Mouse (Mus musculus): ENCODE measurements around the gene Hmgb1. TPM values are rescaled to one million over a fixed set of nuclear protein-coding genes. Genes with fewer than 3 reads are reported as not detected.

The Hmgb1 gene
- 1,556 and 1,753 TPM in 2 replicates for polyA plus RNA-seq (2016; fragmentation: Nextera tagmentation; extraction: Ambion mirVana)

DNA sequence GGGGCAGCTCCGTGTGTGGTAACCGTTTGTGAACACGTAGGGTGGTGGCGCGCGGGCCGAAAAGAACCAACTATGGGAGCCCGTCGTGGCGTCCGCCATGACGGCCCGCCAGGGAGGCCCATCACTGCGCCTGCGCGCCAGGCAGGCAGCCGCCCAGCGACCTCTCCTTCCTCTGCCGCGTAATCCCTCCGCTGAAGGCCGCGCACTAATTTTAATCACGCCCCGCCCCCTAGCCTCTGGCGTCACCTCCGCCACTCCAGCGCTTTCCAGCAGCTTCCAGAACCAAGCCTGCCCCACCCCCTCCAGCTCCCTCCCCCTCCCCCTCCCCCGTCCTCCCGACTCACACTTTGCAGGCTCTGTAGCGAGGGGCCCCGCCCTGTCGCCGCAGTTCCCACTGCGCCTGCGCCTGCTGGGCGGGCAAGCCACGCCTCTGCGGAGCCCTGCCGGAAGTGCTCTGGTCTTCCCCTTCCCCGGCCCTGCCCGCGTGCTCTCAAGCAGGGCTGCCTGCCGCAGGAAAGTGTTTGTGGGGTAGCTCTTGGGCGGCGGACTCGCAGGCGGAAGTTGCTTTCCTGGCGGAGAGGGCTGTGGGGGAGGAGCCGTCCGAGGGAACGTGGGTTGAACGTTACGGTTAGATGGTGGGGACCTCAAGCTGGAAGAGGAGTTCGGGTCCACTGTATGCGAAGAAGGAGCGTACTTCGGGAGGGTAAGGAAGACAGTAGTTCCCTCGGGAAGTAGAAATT is at the start of gene Hmgb1, which contains the start of gene Uspl1:
TSS of gene Hmgb1 (minus strand) at position 386 of the 740 bp plus-strand sequence.
TSS of gene Uspl1 (plus strand) at position 247 of the 740 bp plus-strand sequence.
- Histone ChIP-seq H3K9me3 (no peaks in the 10 kb centered on the region), H3K27me3 (replicated peaks; ENCODE audit: low read depth, poor library complexity, severe bottlenecking) (no peaks in the 10 kb centered on the region), H3K4me1 (peaks cover 26% of the 10 kb centered on the region), H3K4me3 (peak within 1 kb of the TSS; percentile 73), H3K27ac (replicated peaks) (peak within 1 kb of the TSS; percentile 97), H3K36me3 (replicated peaks) (peaks cover 28% of the 10 kb centered on the region)
- under 1% methylated on average over 59 of the region's 59 CpGs for WGBS
- DNase-seq (ENCODE audit: low spot score), result peak; percentile 100

DNA sequence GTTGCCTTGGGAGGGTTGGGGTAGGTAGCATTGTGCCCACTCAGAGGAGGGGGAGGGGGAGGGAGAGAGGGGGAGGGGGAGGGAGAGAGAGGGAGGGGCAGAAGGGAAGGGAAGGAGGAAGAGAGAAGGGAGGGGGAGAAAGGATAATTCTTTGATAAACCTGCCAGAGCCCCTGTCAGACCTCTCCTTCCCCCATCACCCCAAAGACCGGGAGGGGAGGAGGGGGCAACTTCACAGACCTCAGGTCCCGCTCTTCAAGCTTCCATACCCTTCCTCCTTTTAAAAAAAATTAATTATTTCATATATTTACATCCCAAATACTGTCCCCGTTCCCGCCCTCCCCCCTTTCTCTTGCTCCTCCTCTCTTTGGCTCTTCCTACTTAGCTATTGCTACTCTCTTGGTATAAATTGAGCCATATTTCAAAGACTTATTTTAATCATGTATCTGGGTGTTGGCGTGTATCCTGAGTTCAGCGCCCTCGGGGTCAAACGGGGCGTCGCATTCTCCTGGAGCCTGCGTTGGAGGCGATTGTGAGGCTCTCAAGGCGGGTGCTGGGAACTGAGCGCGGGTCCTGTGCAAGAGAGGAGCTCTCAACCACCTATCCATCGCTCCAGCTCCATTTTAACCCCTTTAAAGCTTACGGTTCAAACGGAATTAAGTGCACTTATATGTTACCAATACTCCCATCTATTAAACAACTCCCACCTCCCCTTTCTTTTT is 45.5 kb upstream of the Hmgb1 start:
- H3K4me1 ChIP-seq, result peaks cover 12% of the 10 kb centered on the region
- 0 out of 2 replicates have a peak, but pooled peaks cover 3% of the 10 kb centered on the region for H3K9me3 ChIP-seq
- WGBS, result 69% methylated on average over 18 of the region's 18 CpGs
- H3K4me3 ChIP-seq, result peak overlapping the region; percentile 65
- no peak for DNase-seq (ENCODE audit: low spot score)
- H3K27ac ChIP-seq (replicated peaks), result peak overlapping the region; percentile 89
- no peaks in the 10 kb centered on the region for H3K36me3 ChIP-seq (replicated peaks)
- no peaks in the 10 kb centered on the region for H3K27me3 ChIP-seq (replicated peaks; ENCODE audit: low read depth, poor library complexity, severe bottlenecking)

DNA sequence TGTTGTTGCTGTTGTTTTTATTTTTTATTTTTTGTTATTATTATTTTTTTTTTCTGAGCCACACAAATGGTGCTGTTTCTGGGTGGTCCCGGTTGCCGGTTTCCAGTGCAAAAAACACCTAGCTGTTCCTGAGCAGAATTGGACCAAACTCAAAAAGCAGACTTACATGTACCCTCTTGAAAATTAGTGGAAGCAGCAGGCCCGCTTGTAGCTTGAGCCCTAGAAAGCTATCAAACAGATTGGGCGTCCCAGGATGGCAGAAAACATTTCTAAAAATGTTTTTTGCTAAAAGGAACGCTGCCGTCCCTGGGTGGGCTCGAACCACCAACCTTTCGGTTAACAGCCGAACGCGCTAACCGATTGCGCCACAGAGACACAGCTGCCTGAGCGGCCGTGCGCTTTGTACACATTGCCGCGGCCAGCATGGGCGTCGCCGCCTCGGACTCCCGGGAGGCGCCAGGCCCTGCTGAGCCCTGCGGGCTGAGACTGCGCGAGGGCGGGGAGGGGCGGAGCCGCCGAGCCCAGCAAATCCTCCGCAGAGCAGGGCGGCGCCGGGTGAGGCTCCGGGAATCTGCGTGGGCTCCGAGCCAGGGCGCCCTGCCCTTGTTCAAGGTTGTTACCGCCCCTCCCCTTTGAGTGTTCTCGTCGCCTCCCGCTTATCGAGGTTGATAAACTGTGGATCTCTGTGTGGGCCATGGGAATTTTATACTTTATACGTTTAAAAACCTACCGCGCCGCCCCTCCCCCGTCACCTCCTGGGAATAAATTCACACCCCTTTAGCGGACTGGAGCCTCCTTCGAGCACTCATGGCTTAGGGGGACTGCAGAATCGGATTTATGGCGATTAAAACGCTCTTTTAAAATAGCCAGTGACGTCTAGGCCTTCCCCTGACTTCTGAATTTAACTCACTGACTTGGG is 44.7 kb upstream of the Hmgb1 start:
- Histone ChIP-seq H3K9me3 (0 out of 2 replicates have a peak, but pooled peaks cover 3% of the 10 kb centered on the region), H3K4me3 (peak overlapping the region; percentile 65), H3K27me3 (replicated peaks; ENCODE audit: low read depth, poor library complexity, severe bottlenecking) (no peaks in the 10 kb centered on the region), H3K4me1 (peaks cover 20% of the 10 kb centered on the region), H3K27ac (replicated peaks) (peak overlapping the region; percentile 89), H3K36me3 (replicated peaks) (no peaks in the 10 kb centered on the region)
- WGBS, result 2% methylated on average over 55 of the region's 55 CpGs
- peak; percentile 98 for DNase-seq (ENCODE audit: low spot score)

DNA sequence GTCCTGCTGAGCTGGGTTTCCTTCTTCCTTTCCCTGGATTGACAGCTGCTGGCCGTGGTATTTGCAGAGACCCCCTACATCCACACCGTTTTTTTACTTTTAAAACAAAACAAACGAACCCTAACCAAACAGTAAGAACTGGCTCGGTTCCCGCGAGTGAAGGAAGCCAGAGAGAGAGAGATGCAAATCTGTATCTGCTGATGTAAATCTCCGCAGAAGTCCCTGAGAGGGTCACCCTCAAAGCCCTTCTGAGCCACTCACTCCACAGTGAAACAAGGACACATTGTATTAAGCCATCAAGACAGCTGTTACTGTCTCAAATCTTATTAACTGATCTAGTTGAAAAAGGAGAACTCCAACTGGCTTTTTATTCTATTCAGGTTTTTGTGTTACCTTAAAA is 40.4 kb upstream of the Hmgb1 start:
- H3K27ac ChIP-seq (replicated peaks), result peak overlapping the region; percentile 30

DNA sequence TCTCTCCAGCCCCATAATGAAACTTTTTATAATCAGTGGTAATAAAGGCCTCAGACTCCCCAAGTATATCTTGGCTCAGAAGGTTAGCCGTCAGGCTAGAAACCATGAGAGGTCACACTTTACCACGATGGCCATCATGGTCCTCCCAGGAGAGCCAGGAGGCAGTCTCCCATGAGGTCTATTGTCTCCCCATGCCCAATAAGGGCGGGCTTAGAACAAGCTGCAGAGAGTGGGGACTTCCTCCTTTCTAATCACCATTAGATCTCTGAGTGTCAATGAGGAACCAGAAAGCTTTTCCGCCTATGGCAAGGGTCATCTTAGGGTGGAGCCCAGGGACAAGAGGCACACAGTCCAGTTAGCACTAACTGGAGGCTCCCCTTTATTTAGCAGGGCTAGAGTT is 37.1 kb upstream of the Hmgb1 start:
- Histone ChIP-seq H3K4me3 (no peak overlapping the region), H3K27ac (replicated peaks) (no peak overlapping the region), H3K36me3 (replicated peaks) (peaks cover 17% of the 10 kb centered on the region), H3K9me3 (peaks cover 8% of the 10 kb centered on the region; the same call in 1 of the 2 replicates), H3K4me1 (peaks cover 20% of the 10 kb centered on the region), H3K27me3 (replicated peaks; ENCODE audit: low read depth, poor library complexity, severe bottlenecking) (no peaks in the 10 kb centered on the region)
- WGBS, result 87% methylated on average over 4 of the region's 4 CpGs
- no peak for DNase-seq (ENCODE audit: low spot score)

More for the DNA sequence above, 40.4 kb upstream of the Hmgb1 start:
- no peaks in the 10 kb centered on the region for H3K36me3 ChIP-seq (replicated peaks)
- 16% methylated on average over 7 of the region's 7 CpGs for WGBS
- DNase-seq (ENCODE audit: low spot score), result no peak
- H3K4me3 ChIP-seq, result no peak overlapping the region
- H3K9me3 ChIP-seq, result peaks cover 8% of the 10 kb centered on the region; the same call in 1 of the 2 replicates
- H3K4me1 ChIP-seq, result peaks cover 23% of the 10 kb centered on the region
- no peaks in the 10 kb centered on the region for H3K27me3 ChIP-seq (replicated peaks; ENCODE audit: low read depth, poor library complexity, severe bottlenecking)

DNA sequence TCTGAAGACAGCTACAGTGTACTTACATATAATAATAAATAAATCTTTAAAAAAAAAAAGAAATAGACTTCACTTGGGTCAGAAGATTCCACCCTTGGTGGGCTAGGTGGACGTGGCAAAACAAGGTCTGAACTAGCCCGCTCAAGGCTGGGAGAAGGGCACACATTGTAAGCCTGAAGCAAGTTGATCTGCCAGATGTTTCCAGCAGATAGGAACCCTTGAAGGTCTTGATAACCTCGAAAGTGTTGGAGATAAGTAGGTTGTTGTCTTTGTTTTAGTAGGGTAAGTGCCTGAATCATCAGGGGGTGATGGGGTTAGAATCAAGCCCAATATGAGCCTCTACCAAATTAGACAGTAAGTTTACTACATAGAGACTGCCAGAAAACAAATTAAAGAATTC is 35.2 kb upstream of the Hmgb1 start:
- DNase-seq (ENCODE audit: low spot score), result no peak
- peaks cover 35% of the 10 kb centered on the region for H3K36me3 ChIP-seq (replicated peaks)
- no peak overlapping the region for H3K27ac ChIP-seq (replicated peaks)
- H3K4me1 ChIP-seq, result peaks cover 9% of the 10 kb centered on the region
- 85% methylated on average over 3 of the region's 3 CpGs for WGBS
- H3K4me3 ChIP-seq, result no peak overlapping the region
- H3K27me3 ChIP-seq (replicated peaks; ENCODE audit: low read depth, poor library complexity, severe bottlenecking), result no peaks in the 10 kb centered on the region
- H3K9me3 ChIP-seq, result peaks cover 8% of the 10 kb centered on the region; the same call in 1 of the 2 replicates

DNA sequence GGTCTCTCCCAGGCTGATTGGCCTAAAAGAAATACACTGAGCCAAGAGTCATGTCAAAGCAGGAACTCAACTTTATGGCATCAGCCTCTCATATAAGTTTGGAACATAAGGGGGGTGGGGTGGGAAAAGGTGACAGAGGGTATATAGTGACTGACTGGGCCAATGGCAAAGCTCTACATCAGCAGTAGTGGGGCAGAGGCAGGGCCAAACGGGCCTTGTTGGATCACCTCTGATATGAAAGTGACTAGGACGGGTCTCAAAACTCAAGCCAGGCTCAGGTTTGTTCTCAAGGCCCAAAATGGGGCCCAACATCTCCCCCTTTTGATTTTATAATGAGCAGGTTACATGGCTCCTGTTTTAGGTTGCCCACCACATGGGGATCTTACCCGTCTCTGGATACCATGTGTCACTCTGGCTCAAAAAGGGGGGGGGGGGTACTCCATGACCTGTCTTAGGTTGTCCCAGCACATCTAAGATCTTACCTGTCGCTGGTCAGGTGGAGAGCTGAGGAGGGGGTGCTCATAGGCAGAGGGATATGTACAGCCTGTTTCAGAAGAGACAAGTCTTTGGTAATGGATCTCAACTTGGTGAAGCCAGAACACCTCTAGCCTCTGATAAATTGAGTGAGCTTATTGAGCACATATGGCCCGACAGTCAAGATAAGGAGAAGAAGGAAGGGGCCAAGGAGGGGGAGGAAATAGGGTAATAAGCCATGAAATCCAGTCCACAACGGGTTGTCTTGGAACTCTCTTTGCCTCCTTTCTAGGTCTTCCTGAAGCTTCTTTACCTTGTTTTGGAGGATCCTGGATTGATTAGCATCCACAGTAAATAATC is 33.5 kb upstream of the Hmgb1 start:
- Histone ChIP-seq H3K27ac (replicated peaks) (no peak overlapping the region), H3K4me1 (no peaks in the 10 kb centered on the region), H3K9me3 (peaks cover 8% of the 10 kb centered on the region; the same call in 1 of the 2 replicates), H3K4me3 (no peak overlapping the region), H3K27me3 (replicated peaks; ENCODE audit: low read depth, poor library complexity, severe bottlenecking) (no peaks in the 10 kb centered on the region), H3K36me3 (replicated peaks) (peaks cover 53% of the 10 kb centered on the region)
- WGBS, result 82% methylated on average over 6 of the region's 6 CpGs
- no peak for DNase-seq (ENCODE audit: low spot score)

DNA sequence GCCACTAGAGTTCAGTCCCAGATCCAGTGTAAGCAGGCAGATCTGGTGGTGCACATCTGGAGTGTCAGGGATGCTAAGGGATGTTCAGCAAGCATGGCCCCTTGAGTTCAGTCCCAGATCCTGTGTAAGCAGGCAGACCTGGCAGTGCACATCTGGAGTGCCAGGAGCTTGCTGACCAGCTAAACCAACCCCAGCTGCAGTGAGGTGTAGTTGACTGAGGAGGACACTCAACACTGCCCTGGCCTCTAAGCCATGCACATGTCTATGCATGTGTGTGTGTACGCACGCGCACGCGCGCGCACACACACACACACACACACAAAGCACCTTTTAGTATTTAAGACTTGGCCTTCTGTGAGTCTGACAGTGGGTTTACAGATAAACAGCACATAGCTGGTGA is 31.3 kb upstream of the Hmgb1 start:
- H3K4me3 ChIP-seq, result no peak overlapping the region
- H3K4me1 ChIP-seq, result no peaks in the 10 kb centered on the region
- WGBS, result 98% methylated on average over 7 of the region's 7 CpGs
- H3K27ac ChIP-seq (replicated peaks), result no peak overlapping the region
- H3K36me3 ChIP-seq (replicated peaks), result peaks cover 75% of the 10 kb centered on the region
- no peaks in the 10 kb centered on the region for H3K27me3 ChIP-seq (replicated peaks; ENCODE audit: low read depth, poor library complexity, severe bottlenecking)
- no peaks in the 10 kb centered on the region for H3K9me3 ChIP-seq
- DNase-seq (ENCODE audit: low spot score), result no peak

DNA sequence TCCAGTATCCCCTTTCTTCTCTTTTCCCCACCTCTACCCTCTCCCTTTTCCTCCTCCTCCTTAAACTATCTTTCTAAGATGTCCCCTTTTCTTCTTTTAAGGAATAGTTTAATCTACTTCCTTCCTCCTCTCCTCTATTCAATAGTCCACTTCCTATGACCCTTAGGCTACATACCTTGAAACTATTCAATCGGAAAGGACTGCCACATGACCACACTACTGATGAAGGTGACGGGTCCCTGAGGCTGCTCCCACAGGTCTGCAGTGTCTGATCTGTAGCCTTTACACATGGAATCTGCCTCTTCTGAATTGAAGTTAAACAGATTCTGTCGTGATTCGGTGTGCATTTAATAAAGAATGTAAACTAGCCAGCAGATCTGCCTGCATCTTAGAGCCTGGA is 28.5 kb upstream of the Hmgb1 start:
- peaks cover 100% of the 10 kb centered on the region for H3K36me3 ChIP-seq (replicated peaks)

DNA sequence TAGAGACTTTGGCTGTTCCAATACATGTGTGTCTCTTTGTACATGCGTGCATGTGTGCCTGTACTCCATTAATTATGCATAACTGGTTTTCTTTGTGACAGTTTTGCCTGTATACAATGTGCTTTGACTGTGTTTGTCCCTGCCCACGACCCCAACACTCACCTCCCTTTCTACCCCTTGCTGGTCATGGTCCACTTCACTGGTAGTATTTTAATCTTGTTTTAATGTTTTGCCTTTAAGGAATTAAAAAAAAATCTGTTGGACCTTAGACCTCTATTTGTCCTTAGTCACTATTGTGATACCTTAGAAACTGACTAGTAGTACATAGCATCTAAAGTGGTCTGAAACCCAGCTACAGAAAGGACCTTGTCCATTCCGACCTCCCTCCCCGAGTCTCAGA is 26.8 kb upstream of the Hmgb1 start:
- 87% methylated on average over 4 of the region's 4 CpGs for WGBS
- H3K4me1 ChIP-seq, result 0 out of 2 replicates have a peak, but pooled peaks cover 4% of the 10 kb centered on the region
- DNase-seq (ENCODE audit: low spot score), result no peak
- H3K9me3 ChIP-seq, result no peaks in the 10 kb centered on the region
- no peak overlapping the region for H3K27ac ChIP-seq (replicated peaks)
- no peak overlapping the region for H3K4me3 ChIP-seq
- peaks cover 98% of the 10 kb centered on the region for H3K36me3 ChIP-seq (replicated peaks)
- no peaks in the 10 kb centered on the region for H3K27me3 ChIP-seq (replicated peaks; ENCODE audit: low read depth, poor library complexity, severe bottlenecking)

More for the DNA sequence above, 28.5 kb upstream of the Hmgb1 start:
- Histone ChIP-seq H3K9me3 (no peaks in the 10 kb centered on the region), H3K27me3 (replicated peaks; ENCODE audit: low read depth, poor library complexity, severe bottlenecking) (no peaks in the 10 kb centered on the region), H3K4me1 (0 out of 2 replicates have a peak, but pooled peaks cover 4% of the 10 kb centered on the region), H3K4me3 (no peak overlapping the region), H3K27ac (replicated peaks) (no peak overlapping the region)
- DNase-seq (ENCODE audit: low spot score), result no peak
- WGBS, result 81% methylated on average over 4 of the region's 4 CpGs

DNA sequence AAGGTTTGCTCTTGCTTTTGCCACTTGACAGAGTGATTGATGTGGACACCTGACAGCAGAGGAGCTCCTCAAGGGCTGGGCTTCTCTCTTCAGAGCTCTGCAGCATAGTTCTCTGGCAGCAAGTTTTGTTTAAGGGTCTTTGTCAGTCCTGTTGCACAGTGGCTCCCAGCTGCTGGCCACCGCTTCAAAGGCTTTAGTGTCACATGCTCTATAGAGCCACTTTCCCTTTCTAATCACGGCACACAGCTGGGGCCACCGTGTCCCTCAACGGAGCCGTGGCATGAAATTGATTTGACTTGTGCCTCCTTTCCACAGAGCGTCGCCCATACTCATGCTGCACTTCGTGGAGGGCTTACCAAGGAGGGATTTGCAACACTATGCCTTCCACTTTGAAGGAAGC is 25.0 kb upstream of the Hmgb1 start:
- Histone ChIP-seq H3K4me3 (no peak overlapping the region), H3K27ac (replicated peaks) (no peak overlapping the region), H3K4me1 (0 out of 2 replicates have a peak, but pooled peaks cover 4% of the 10 kb centered on the region), H3K27me3 (replicated peaks; ENCODE audit: low read depth, poor library complexity, severe bottlenecking) (no peaks in the 10 kb centered on the region), H3K9me3 (no peaks in the 10 kb centered on the region), H3K36me3 (replicated peaks) (peaks cover 96% of the 10 kb centered on the region)
- DNase-seq (ENCODE audit: low spot score), result no peak
- 58% methylated on average over 8 of the region's 8 CpGs for WGBS

All from embryonic facial prominence, embryonic 10.5 days (tissue).